Mouse (Mus musculus) erythroid progenitor cell, adult 5-6 weeks (primary cell): ENCODE data around the gene Nepro. TPM values are rescaled to one million over a fixed set of nuclear protein-coding genes. Genes with fewer than 3 reads are reported as not detected.

Source experiments
- ATAC-seq: replicated peaks from 2 replicates; pipeline ENCODE4 v1.8.0; 2016; ENCODE audit warnings: moderate number of reproducible peaks, mild to moderate bottlenecking, moderate TSS enrichment, inconsistent platforms; ENCODE audit not compliant: poor library complexity, low FRiP score, severe bottlenecking
- total RNA-seq, 2 experiments: library from RNA; stranded (forward) in 1 of 2; stranded (reverse) in 1 of 2; fragments of 150-400 nt in 1 of 2; fragments of 186-747, 209-891 nt in 1 of 2; gene quantifications; 2 replicates each; pipeline versions ENCODE4 v1.2.3 to v1.2.4; 2015 to 2017; ENCODE audit warnings: low replicate concordance in 2 of 2

Nepro gene
- 3.6 and 3.8 TPM in 2 replicates for total RNA-seq (2015; ENCODE audit: low replicate concordance)
- 2.6 and 3.7 TPM in 2 replicates for total RNA-seq (2017; ENCODE audit: low replicate concordance)

DNA sequence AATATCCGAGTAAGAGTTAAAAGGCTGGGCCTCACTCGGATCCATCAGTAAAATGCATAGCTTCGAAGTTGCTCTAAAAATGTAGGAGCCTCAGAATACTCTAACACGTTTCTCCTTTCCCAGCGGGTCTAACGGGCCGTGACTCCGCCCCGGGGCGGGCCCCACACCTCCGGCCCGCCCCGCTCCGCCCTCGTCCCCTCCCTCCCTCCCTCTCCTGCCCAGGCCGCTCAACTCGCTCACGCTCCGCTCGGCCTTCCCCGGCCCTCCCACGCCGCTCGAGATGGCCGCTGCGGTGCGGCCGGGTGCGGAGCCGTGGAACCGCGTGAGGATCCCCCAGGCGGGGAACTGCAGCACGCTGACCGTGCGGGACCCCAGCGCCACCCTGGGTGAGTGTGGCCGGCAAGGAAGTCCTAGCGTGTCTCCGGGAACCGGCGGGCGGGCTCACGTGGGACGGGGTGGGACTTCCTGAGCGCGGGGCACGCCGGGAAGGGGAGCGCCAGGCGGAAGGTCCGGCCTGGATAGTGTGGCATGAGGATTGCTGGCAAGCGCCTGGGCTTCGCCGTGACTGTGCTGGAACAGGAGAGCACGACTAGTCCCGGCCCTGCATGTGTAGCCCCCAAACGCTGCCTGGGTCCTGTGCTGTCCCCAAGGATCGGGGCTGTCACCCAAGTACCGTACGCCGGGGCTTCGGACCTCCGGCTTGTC is at the start of gene Nepro:
TSS of gene Nepro (plus strand) at position 219 of the 705 bp plus-strand sequence.
- ATAC-seq = peak; percentile 95

- ATAC-seq = no peak
These were observed 47.7 kb upstream of the Nepro start for GRCm38 (mm10) chr16:44676357-44676756.

- no peak for ATAC-seq
These were observed 45.0 kb upstream of the Nepro start for GRCm38 (mm10) chr16:44679082-44679481.

- no peak for ATAC-seq
These were observed 44.6 kb upstream of the Nepro start for GRCm38 (mm10) chr16:44679503-44679971.

GRCm38 (mm10) chr16:44680756-44681498 is 43.2 kb upstream of the Nepro start:
- ATAC-seq = no peak

GRCm38 (mm10) chr16:44684646-44685045 is 39.5 kb upstream of the Nepro start:
- ATAC-seq = no peak

GRCm38 (mm10) chr16:44685401-44685800 is 38.7 kb upstream of the Nepro start:
- no peak for ATAC-seq

DNA sequence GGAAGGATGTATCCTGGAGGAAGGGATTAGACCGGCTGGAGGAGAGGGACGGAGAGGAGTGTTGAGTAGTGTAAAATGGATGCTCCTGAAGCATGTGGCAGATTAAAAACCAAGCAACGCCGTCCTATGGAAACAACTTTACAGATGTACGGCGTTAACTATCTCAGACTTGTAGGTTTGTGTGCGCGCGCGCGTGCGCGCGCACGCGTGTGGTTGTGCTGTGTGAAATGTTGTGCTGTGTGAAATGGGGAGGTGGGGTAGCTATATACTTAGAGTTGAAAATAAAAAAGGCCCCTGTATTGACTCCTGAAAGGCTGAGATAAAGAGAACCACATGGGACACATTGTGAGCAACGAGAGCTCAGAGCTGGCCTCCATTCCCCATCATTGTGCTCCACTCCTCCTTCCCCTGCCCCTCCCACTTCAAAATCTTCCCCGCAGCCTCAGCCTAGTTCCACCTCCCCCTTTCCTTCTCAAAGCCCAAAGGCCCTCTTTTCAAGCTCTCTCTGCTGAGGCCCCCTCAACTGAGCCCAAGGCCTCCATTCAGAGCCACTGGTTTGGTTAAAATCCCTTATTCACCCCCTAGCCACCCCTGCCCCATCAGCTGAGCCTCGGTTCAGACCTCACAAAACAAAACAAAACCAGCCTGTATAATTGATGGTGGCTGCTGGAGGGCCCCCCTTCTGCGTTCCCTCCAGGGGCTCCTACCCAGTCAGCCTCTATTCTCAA is 36.9 kb upstream of the Nepro start:
- no peak for ATAC-seq

- no peak for ATAC-seq
These were observed 36.2 kb upstream of the Nepro start for GRCm38 (mm10) chr16:44687719-44688420.

DNA sequence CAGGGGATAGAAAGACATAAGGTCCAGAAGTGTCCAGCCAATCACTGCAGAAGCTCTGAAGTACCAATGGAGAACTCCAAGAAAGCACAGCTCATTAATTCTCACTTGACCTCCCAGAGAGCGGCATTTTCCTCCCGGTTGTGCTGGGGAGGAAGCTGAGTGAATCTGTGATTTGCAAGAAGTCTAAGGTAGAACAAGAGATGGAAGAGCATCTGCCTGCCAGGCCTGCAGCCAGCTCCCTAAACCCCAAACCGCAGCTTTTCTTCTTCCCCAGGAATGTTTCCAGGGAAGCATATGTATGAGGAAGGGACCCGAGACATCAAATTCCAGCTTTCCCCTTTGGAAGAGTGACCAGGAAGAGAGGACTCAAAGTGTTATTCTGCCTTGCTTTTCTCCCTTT is 35.6 kb upstream of the Nepro start:
- ATAC-seq = no peak

GRCm38 (mm10) chr16:44690501-44690900 is 33.6 kb upstream of the Nepro start:
- ATAC-seq = no peak

- no peak for ATAC-seq
These were observed 33.0 kb upstream of the Nepro start for GRCm38 (mm10) chr16:44691066-44691465.

- no peak for ATAC-seq
These were observed 32.5 kb upstream of the Nepro start for GRCm38 (mm10) chr16:44691561-44692141.

DNA sequence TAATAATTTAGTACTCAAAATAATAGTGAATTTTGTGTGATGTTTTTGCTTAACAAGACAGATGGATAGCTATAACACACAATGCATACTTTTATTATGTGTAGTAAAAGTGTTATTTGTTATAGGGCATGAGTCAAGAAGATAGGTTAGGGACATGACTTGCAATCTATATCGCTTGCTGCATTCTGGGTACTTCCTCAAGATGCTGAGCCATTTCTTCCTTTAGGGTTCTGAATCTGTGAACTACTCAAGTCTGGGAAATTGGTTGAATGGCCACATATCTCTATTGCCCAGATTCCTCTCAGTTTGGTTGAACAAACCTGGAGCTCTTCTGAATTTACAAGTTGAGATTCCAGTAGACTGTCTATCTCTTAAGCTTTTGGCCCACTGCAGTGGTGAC is 31.6 kb upstream of the Nepro start:
- ATAC-seq = no peak

- no peak for ATAC-seq
These were observed 30.4 kb upstream of the Nepro start for GRCm38 (mm10) chr16:44693695-44694094.

GRCm38 (mm10) chr16:44695214-44695858 is 28.8 kb upstream of the Nepro start:
- ATAC-seq = no peak

DNA sequence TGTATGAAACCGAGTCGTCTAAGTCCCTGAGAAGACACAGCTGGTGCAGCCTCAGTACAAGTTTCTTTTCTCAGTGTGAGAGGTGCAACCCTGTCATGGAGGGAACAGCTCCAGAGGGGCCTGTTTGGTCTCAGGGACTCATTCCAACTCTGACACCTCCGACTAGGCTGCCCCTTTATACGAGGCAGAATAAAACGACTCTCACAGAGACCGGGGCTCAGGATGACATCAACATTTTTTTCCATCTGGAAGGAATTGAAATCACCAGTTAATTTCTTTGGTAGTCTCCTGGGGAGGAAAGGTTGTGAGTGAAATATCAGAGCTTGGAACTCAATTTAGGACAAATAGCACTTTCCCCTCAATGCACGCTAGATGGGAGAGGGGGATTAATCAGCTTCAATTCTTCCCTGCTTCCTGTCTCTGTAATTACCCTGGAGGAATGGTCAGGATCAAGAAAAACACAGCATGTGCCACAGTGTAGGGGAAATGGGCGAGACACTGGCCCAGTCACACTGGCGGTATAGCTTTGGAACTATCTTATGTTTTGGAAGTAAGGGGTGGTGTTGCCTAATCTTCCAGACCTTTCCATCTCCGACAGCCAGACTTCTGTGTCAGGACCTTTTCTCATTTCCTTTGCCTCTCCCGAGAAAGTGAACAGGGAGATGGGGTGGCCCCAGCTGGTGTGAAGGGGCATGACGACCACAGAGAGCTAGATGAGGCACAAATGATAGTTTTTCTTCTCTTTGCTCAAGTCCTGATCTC is 28.1 kb upstream of the Nepro start:
- no peak for ATAC-seq

DNA sequence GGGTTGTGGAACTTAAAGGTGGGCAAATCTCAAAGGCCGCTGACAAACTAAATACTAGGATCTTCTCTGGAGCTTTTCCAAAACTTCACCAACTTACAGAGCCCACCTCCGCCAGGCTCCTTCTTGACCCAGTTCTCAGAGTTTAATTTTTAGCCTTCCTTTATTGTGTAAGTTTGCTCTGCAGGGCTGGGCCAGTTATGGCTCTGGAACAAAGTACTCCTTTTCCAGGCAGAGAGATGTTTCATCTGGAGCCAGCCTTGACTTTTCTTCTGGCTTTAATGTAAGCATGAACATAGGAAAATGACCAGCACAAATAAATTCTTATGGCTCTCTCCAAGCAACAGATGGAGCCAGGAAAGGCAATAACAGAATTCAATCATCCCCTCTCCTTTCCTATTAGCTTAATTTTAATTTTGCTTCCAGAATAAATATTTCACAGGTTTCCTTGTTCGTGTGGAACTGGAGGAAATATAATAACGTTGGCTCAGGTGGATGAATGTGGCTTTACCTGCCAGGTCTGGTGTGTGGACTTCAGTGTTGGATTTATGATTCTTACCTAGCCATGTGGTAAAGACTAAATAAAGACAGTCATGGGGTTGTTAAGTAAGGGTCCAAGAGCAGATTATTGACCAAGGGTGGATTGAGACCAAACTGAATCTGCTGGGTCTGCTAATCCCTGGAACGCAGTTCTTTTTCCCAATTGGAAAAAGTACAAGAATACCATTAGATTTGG is 26.5 kb upstream of the Nepro start:
- ATAC-seq = no peak
